Mouse (Mus musculus) stomach, embryonic 16.5 days (tissue): ENCODE measurements around the gene Bloc1s5. TPM values are rescaled to one million over a fixed set of nuclear protein-coding genes. Genes with fewer than 3 reads are reported as not detected.
"Not testable (repeated sequence)": the region's sequence is repeated elsewhere in the genome, so short reads cannot be mapped to it uniquely, and the experiment has no call there.

ENCODE experiments used
- ATAC-seq: fragments of 200-750 bp; cut with Nextera tagmentation; 2 replicates; pipeline ENCODE4 v1.8.0; 2017; ENCODE audit warnings: moderate number of reproducible peaks, moderate TSS enrichment; ENCODE audit not compliant: insufficient read depth, low FRiP score
- H3K27ac ChIP-seq: fragments of 300-500 bp; sonication (generic); 2 replicates; pipeline ENCODE4 v1.5.1; 2014; ENCODE audit warnings: low read length
- H3K27me3 ChIP-seq: fragments of 300-500 bp; sonication (generic); 2 replicates; pipeline ENCODE4 v1.6.1; 2014; ENCODE audit warnings: low read length, control low read depth, mixed read lengths; ENCODE audit not compliant: control insufficient read depth, insufficient read depth
- H3K36me3 ChIP-seq: fragments of 300-500 bp; sonication (generic); 2 replicates; pipeline ENCODE4 v1.6.1; 2014; ENCODE audit warnings: low read length; ENCODE audit not compliant: control insufficient read depth, insufficient read depth
- H3K4me1 ChIP-seq: fragments of 300-500 bp; sonication (generic); 2 replicates; pipeline ENCODE4 v1.6.1; 2014; ENCODE audit warnings: low read length, control low read depth, mixed read lengths; ENCODE audit not compliant: control insufficient read depth, insufficient read depth
- H3K4me2 ChIP-seq: fragments of 300-500 bp; sonication (generic); 2 replicates; pipeline ENCODE4 v1.6.1; 2014; ENCODE audit warnings: low read depth, low read length, mixed read lengths
- H3K4me3 ChIP-seq: fragments of 300-500 bp; sonication (generic); replicated peaks from 2 replicates; pipeline ENCODE4 v1.5.1; 2014; ENCODE audit warnings: mild to moderate bottlenecking, low read length
- H3K9ac ChIP-seq: fragments of 300-500 bp; sonication (generic); 2 replicates; pipeline ENCODE4 v1.6.1; 2014; ENCODE audit warnings: low read length
- H3K9me3 ChIP-seq: fragments of 300-500 bp; sonication (generic); replicated peaks from 2 replicates; pipeline ENCODE4 v1.6.1; 2016; ENCODE audit warnings: low read length, control low read depth; ENCODE audit not compliant: control insufficient read depth
- WGBS: fragments of 180-500 bp; shearing (Covaris S2); extraction: QIAGEN DNeasy Blood & Tissue Kit; methylation state at CpG from one replicate; pipeline ENCODE4 v1.1.7; 2014; 5-methylcytosine and 5-hydroxymethylcytosine counted together
- polyA plus RNA-seq: library from polyadenylated mRNA; unstranded; fragments of >200 nt; fragmentation: Nextera tagmentation; extraction: Ambion mirVana; gene quantifications from 2 replicates; pipeline ENCODE4 v1.2.1, GENCODE M21; 2015

Gene Bloc1s5
- polyA plus RNA-seq, 1 experiment from 2014 or later, result 18.5 TPM

DNA sequence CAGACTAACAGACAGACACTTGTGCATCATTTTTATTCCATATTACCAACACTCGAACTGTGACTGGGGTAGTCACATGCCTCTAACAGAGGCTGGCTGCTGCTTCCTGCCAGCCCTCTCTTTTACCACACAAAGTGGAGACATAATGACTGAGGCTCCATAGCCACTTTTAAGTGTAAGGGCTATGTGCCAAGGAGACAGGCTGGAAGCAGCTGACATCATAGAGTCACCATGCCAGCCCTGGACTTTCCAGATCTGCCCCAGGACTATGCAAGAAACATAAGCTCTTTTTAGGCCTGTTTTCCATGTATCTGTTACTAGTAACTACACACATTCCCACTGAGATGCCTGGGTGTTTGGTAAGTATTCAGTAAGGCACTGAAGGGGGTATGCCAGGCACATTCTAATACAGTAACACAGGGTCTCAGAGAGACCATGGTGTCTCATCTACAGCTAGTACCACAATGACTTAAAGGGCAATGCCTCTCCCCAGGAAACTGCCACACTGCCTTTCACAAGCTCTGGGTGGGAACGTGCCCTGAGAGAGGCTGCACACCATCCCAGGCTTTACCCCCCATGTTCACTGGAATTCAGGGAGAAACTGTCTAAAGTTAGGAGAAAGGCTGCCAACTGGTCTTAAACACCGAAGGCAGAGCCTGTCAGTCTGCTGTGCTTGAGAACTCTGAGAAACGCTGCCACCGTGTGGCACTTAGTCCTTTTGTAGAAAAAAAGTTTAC is 9.2 kb downstream of the Bloc1s5 start:
- H3K27ac ChIP-seq, result no peak overlapping the region
- no peaks in the 10 kb centered on the region for H3K4me1 ChIP-seq
- no peaks in the 10 kb centered on the region for H3K36me3 ChIP-seq
- ATAC-seq, result no peak
- H3K27me3 ChIP-seq, result no peaks in the 10 kb centered on the region
- H3K4me2 ChIP-seq, result no peak overlapping the region
- H3K9ac ChIP-seq, result peak overlapping the region; percentile 19; the same call in 1 of the 2 replicates
- no peak overlapping the region for H3K4me3 ChIP-seq
- no peaks in the 10 kb centered on the region for H3K9me3 ChIP-seq
- 24% methylated on average over 5 of the region's 5 CpGs for WGBS

GRCm38 (mm10) chr13:38624292-38624902 is 10.5 kb downstream of the Bloc1s5 start:
- 87% methylated on average over 8 of the region's 8 CpGs for WGBS
- Histone ChIP-seq H3K36me3 (no peaks in the 10 kb centered on the region), H3K9me3 (no peaks in the 10 kb centered on the region), H3K9ac (no peak overlapping the region), H3K4me1 (no peaks in the 10 kb centered on the region), H3K4me3 (no peak overlapping the region), H3K4me2 (no peak overlapping the region), H3K27me3 (no peaks in the 10 kb centered on the region), H3K27ac (no peak overlapping the region)
- no peak for ATAC-seq

DNA sequence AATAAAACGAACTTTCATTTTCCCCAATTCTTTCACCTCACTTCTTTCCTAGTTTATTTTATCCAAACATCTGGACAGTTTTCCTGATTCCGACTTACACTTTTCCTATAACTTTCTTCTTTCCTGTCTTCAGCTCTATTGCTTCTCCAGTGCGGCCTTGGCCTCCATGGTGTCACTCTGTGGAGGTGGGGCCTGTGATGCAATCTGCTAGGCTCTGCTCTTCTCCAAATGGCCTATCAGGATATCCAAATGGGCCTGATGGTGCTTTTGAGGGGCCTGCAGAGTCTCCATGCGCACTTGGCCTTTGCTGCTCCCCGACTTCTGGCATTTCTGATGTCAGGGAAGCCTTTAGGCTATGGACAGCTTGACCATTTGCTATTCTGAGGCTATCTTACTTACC is 11.6 kb downstream of the Bloc1s5 start:
- Histone ChIP-seq H3K27ac (no peak overlapping the region), H3K4me1 (no peaks in the 10 kb centered on the region), H3K4me2 (no peak overlapping the region), H3K4me3 (no peak overlapping the region), H3K9ac (no peak overlapping the region), H3K36me3 (no peaks in the 10 kb centered on the region), H3K9me3 (no peaks in the 10 kb centered on the region), H3K27me3 (no peaks in the 10 kb centered on the region)
- 85% methylated on average over 5 of the region's 5 CpGs for WGBS
- ATAC-seq, result no peak

DNA sequence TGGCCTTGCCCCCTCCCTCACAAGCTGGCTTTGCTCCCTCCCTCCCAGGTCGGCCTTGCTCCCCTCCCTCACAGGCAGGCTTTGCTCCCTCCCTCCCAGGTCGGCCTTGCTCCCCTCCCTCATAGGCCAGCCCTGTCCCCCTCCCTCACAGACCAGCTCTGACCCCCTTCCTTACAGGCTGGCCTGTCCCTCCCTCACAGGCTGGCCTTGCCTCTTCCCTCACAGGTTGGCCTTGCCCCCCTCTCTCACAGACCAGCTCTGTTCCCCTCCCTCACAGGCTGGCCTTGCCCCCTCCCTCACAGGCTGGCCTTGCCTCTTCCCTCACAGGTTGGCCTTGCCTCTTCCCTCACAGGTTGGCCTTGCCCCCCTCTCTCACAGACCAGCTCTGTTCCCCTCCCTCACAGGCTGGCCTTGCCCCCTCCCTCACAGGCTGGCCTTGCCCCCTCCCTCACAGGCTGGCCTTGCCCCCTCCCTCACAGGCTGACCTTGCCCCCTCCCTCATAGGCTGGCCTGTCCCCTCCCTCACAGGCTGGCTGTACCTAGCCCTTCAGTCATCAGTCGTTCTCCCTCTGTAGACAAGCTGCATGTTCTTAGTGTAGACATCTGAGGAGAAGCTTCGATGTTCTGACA is 16.8 kb downstream of the Bloc1s5 start:
- not testable (repeated sequence) for H3K27ac ChIP-seq, H3K4me2 ChIP-seq, H3K9me3 ChIP-seq, H3K4me3 ChIP-seq, H3K27me3 ChIP-seq, H3K9ac ChIP-seq, H3K36me3 ChIP-seq, H3K4me1 ChIP-seq, ATAC-seq
- WGBS, result 53% methylated on average over 4 of the region's 4 CpGs

GRCm38 (mm10) chr13:38616887-38617286 is 18.0 kb downstream of the Bloc1s5 start:
- ATAC-seq, result no peak
- 62% methylated on average over 4 of the region's 4 CpGs for WGBS

DNA sequence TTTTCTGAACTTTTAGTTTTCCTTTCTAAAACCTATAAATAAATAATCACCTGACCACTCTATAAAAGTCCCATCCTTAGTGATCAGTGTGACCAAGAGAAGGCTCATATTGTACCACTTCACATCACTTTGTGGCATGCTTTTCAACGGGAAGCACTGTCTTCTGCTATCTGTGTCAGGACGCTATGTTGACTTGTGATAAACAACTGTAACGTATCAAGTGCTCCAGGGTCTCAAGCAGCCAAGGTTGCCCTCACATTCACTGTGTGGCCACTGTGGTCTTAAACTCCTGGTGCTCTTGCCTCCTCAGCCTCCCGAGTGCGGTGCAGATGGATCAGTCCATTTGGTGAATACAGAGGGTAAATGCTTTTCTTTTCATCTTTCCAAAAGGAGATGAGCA is 19.3 kb downstream of the Bloc1s5 start:
- no peak overlapping the region for H3K27ac ChIP-seq
- WGBS, result 80% methylated on average over 5 of the region's 5 CpGs

More at GRCm38 (mm10) chr13:38616887-38617286, 18.0 kb downstream of the Bloc1s5 start:
- no peak overlapping the region for H3K4me2 ChIP-seq
- no peaks in the 10 kb centered on the region; the same call in 1 of the 2 replicates for H3K9me3 ChIP-seq
- no peak overlapping the region for H3K4me3 ChIP-seq
- no peaks in the 10 kb centered on the region for H3K36me3 ChIP-seq
- H3K4me1 ChIP-seq, result 0 out of 2 replicates have a peak, but pooled peaks cover 4% of the 10 kb centered on the region
- H3K9ac ChIP-seq, result no peak overlapping the region
- H3K27me3 ChIP-seq, result no peaks in the 10 kb centered on the region
- no peak overlapping the region for H3K27ac ChIP-seq

GRCm38 (mm10) chr13:38614298-38614697 is 20.6 kb downstream of the Bloc1s5 start:
- 38% methylated on average over 5 of the region's 5 CpGs for WGBS
- H3K9ac ChIP-seq, result no peak overlapping the region
- no peak overlapping the region for H3K4me3 ChIP-seq
- H3K27me3 ChIP-seq, result no peaks in the 10 kb centered on the region
- H3K27ac ChIP-seq, result no peak overlapping the region; the same call in 1 of the 2 replicates
- no peak overlapping the region for H3K4me2 ChIP-seq
- no peak for ATAC-seq
- H3K9me3 ChIP-seq, result no peaks in the 10 kb centered on the region; the same call in 1 of the 2 replicates
- no peaks in the 10 kb centered on the region for H3K36me3 ChIP-seq
- 0 out of 2 replicates have a peak, but pooled peaks cover 4% of the 10 kb centered on the region for H3K4me1 ChIP-seq

More for the DNA sequence above, 19.3 kb downstream of the Bloc1s5 start:
- Histone ChIP-seq H3K27me3 (no peaks in the 10 kb centered on the region), H3K4me1 (0 out of 2 replicates have a peak, but pooled peaks cover 4% of the 10 kb centered on the region), H3K4me3 (no peak overlapping the region), H3K4me2 (no peak overlapping the region), H3K36me3 (no peaks in the 10 kb centered on the region), H3K9ac (no peak overlapping the region), H3K9me3 (no peaks in the 10 kb centered on the region; the same call in 1 of the 2 replicates)
- ATAC-seq, result no peak

GRCm38 (mm10) chr13:38613583-38613982 is 21.3 kb downstream of the Bloc1s5 start:
- H3K36me3 ChIP-seq, result no peaks in the 10 kb centered on the region
- no peak overlapping the region for H3K27ac ChIP-seq
- H3K4me3 ChIP-seq, result no peak overlapping the region
- 0 out of 2 replicates have a peak, but pooled peaks cover 4% of the 10 kb centered on the region for H3K4me1 ChIP-seq
- no peaks in the 10 kb centered on the region for H3K27me3 ChIP-seq
- no peaks in the 10 kb centered on the region; the same call in 1 of the 2 replicates for H3K9me3 ChIP-seq
- H3K9ac ChIP-seq, result no peak overlapping the region
- 73% methylated on average over 8 of the region's 8 CpGs for WGBS
- no peak for ATAC-seq
- no peak overlapping the region for H3K4me2 ChIP-seq

GRCm38 (mm10) chr13:38612608-38613007 is 22.3 kb downstream of the Bloc1s5 start:
- H3K36me3 ChIP-seq, result no peaks in the 10 kb centered on the region
- WGBS, result 72% methylated on average over 9 of the region's 9 CpGs
- H3K4me1 ChIP-seq, result 0 out of 2 replicates have a peak, but pooled peaks cover 4% of the 10 kb centered on the region
- no peaks in the 10 kb centered on the region; the same call in 1 of the 2 replicates for H3K9me3 ChIP-seq
- H3K27ac ChIP-seq, result no peak overlapping the region
- no peaks in the 10 kb centered on the region for H3K27me3 ChIP-seq
- no peak for ATAC-seq
- no peak overlapping the region for H3K9ac ChIP-seq
- no peak overlapping the region for H3K4me2 ChIP-seq
- no peak overlapping the region for H3K4me3 ChIP-seq
